Mouse (Mus musculus) kidney, adult 11 months (tissue): ENCODE measurements around the gene Endov.

Experiments
- DNase-seq: peaks from one replicate; pipeline ENCODE4 v3.0.0; 2022

The Endov gene

DNA sequence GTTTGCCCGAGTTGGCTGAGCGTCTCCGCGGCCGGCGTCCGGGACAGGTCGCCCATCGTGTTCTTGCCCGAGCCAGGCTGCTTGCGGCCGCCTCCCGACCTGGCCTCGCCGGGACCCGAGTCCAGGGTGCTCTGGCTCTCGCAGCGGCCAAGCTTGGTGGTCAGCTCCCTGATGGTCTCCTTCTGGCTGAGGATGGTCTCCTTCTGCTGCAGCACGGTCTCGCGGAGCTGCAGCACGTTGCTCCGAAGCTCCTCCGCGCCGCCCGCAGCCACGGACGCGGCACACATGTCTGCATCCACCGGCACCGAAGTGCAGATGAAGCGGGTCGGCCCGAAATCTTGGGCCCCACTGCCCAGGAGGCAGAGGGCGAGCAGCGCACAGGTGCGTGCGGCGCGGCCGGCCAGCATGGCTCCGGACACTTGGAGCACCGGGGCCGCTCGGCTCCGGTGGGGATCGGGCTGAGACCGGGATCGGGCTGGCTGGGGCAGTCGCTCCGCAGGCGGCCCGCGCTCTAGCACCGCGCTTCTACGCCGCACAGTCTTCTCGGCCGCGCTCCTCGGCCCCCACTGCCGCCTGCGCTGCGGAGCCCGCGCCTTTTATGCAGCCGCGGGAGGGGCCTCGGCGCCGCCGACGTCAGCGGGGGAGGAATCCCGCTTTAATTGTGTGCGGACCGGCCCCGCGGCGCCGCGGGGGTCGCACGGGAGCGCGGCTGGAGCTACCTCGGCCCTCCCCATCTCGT lies 56.2 kb downstream of the Endov start, which contains the start of gene Nptx1:
Gene Nptx1, minus strand, starts transcription at position 571 of the 739 bp plus-strand sequence.
- DNase-seq = no peak

DNA sequence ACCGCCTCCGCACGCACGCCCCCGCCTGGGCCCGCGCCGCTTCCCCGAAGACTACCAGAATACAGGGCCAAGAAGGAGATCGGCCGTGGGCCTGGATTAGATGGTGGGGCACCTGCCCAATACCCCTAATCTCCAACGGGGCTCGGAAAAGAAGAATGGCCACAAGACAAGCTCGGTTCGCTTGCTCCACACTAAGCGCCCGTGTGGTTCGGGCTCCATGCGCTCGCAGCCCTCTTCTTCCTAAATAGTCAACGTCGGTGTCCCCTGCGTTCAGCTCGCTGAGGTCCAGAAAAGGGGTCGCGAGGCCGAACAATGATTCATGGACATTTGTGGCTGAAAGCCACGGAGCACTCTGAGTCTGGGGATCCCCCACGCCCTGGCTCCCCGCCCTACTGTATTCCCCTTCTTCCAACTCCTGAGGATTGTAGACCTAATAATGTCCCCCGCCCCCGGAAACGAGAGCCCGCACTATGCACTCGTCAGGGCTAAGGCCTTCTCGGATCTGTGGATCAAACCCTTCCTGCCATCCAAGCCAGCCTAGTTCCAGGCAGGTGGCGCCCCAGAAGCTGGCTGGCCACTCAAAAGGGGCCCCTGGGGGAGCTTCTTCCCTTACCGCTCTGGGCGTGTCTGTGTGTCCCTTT lies 56.9 kb downstream of the Endov start:
- DNase-seq = no peak

DNA sequence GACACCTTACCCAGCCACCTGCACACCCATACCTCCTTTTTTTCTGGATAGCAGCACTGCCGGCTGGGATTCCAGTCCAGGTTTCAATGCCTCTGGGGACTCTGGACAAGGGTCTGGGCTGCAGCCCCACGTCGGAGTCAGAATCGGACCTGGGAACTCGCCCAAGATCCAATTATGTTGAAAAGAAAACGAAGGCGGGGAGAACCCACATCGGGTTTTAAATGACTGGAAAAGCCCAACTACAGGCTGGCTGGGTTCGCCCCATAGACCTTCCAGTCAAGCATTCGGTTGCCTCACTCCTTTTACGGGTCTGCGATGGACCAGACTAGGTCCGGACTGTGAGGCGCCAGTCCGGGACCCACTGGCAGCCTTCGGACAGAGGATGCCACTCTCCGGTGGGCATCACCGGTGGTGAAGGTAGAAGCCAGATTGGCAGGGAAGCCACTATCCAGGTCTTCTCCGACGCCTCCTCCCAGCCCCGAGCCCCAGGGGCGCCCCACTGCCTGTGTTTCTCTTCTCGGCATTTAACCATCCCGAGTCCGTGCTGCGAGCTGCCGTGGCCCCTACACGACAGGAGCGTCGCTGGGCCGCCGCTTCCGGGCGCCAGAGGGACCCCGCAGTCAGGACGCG lies 57.7 kb downstream of the Endov start:
- no peak for DNase-seq

- DNase-seq = no peak
Measured at GRCm38 (mm10) chr11:119549371-119549811, 58.2 kb downstream of the Endov start.

GRCm38 (mm10) chr11:119550546-119551335 lies 59.6 kb downstream of the Endov start:
- DNase-seq = no peak

DNA sequence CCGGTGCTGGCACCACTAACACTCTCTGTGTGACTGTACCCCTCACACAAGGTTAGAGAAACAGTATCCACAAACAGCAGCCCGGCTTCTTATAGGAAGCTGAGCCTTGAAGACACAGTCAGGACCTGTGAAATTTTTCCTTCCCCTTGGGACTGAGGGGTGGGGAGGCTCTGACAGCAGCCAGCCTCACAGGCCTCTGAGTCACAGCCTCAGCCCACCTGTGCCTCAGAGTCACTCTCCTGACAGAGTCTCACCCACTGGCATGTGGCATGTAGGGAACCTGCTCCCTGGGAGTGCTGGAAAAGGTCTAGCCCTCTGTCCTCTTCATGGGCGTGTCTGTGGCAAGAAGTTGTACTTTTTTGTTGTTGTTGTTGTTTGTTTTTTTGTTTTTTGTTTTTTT lies 60.3 kb downstream of the Endov start:
- no peak for DNase-seq

- no peak for DNase-seq
Measured at GRCm38 (mm10) chr11:119552301-119552700, 61.2 kb downstream of the Endov start.

DNA sequence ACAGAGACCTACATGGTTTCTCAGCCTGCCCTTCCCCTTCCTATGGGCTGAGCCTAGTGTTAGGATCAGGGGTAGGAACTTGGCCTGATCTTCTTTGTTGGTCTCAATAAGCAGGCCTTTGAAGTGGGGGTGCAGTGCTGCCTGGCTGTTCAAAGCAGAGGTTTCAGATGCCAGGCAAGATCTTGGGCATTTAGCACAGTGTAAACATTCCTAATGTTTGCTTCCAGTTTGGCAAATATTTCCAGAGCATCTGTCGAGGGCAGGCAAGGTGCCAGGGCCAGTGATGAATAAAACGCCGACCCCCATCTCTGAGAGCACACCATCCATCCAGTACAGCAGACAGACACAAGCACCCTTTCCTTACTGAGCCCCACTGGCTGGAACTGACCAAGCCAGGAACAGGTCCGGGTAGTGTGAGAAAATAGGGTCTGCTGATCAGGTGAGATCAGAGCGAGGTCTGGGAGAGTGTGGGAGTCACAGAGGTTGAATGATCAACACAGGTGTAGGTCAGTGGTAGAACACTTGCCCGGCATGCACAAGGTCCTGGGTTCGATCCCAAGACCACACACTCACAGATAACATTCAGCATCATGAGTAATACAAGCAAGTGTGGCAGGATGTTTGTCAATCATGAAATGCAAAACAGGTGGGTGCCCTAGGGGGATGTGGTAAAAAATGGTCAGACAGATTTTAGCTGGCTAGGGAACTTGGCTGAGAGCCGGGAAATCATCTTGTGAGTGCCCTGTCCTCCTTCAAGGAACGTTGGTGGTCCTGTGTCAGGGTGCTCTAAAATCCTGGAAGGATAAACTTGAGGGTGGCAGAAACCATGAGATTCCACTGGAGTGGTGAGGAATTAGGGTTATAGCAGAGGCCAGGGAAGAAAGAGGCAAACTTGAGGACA lies 62.0 kb downstream of the Endov start:
- no peak for DNase-seq

- no peak for DNase-seq
Measured at GRCm38 (mm10) chr11:119554706-119555105, 63.6 kb downstream of the Endov start.

DNA sequence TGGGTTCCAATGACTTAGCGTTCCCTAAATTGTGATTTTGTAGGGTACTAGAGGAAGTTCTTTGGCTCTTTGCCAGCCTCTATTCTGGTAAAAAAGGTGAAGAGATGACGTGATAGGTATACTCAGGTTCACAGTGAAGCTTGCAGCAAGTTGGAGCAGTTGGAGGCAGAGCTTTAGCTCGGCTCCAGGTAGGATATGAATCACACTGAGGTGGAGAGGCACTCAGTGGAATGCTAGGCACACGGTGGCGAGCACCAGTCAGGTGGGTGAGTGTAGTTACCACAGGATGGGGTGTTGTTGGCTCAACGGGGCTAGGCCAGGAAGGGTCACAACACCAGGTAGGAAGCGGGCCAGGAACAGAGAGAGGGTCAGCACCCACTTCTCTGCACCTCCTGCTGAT lies 64.0 kb downstream of the Endov start:
- DNase-seq = no peak

- no peak for DNase-seq
Measured at GRCm38 (mm10) chr11:119557940-119558869, 67.1 kb downstream of the Endov start.

- DNase-seq = no peak
Measured at GRCm38 (mm10) chr11:119558870-119559610, 67.9 kb downstream of the Endov start.
